Mouse (Mus musculus): ENCODE data around the gene Rnf144a. TPM values are rescaled to one million over a fixed set of nuclear protein-coding genes. Genes with fewer than 3 reads are reported as not detected.

Gene Rnf144a
- polyA plus RNA-seq, 1 experiment: 3.4 TPM

DNA sequence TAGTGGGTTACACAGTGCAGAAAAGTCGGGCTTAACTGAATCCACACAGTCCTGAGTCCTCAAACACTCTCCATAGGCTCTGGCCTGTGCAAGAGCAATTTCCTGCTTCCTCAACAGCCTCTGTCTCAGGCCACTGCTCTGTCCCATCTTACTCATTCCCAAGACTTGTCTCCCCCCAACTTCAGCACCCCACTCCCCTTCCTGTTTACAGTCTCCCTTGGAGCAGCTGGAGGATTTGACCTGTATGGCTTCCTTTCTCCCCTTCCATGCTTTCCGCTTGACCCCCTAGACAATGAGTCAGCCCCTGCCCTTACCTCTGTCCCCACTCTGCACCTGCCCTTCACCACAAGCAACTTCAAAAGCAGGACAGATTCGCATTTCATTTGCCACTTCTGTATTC lies 72.4 kb downstream of the Rnf144a start:
- no peak overlapping the region for H3K27ac ChIP-seq (ENCODE audit: insufficient read depth, low read depth, low read length)
- H3K4me3 ChIP-seq (ENCODE audit: low read depth, low read length): no peak overlapping the region
- TF ChIP-seq POLR2A (IDR thresholded peaks at IDR 0.05; ENCODE audit: low read depth, low read length) (no peak), CTCF (IDR thresholded peaks at IDR 0.05; ENCODE audit: extremely low read depth, insufficient read length, insufficient replicate concordance, low read depth, low read length) (no peak)
- no peaks in the 10 kb centered on the region for H3K36me3 ChIP-seq (ENCODE audit: control insufficient read depth, insufficient read depth, low read length)
- WGBS: 56% methylated on average over 3 of the region's 3 CpGs
- H3K27me3 ChIP-seq (ENCODE audit: control insufficient read depth, insufficient read depth, low read length): no peaks in the 10 kb centered on the region
- no peaks in the 10 kb centered on the region for H3K4me1 ChIP-seq (ENCODE audit: control insufficient read depth, insufficient read depth, insufficient read length, low read length)

DNA sequence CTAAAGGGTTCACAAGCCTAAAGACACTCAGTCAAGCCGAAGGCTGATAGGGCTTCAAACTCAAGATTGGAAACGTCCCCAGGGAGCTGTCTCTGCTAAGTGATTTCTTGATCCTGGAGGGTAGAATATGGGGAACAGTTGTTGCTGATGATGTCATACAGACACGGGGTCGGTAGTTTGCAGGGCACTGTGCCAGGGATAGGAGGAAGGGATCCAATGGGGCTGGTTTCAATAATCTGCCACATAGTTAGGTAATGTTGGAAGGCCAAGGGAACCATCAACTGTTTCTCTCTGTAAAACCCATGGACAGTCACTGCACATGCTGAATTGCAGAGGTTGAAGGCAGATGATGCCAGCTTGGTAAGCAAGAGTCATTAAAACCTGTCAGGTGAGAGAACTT lies 73.0 kb downstream of the Rnf144a start:
- TF ChIP-seq CTCF (IDR thresholded peaks at IDR 0.05; ENCODE audit: extremely low read depth, insufficient read length, insufficient replicate concordance, low read depth, low read length): no peak
- no peak for TF ChIP-seq POLR2A (IDR thresholded peaks at IDR 0.05; ENCODE audit: low read depth, low read length)
- no peak overlapping the region for H3K27ac ChIP-seq (ENCODE audit: insufficient read depth, low read depth, low read length)
- WGBS: 54% methylated on average over 4 of the region's 4 CpGs
- H3K36me3 ChIP-seq (ENCODE audit: control insufficient read depth, insufficient read depth, low read length): no peaks in the 10 kb centered on the region
- H3K27me3 ChIP-seq (ENCODE audit: control insufficient read depth, insufficient read depth, low read length): no peaks in the 10 kb centered on the region
- H3K4me3 ChIP-seq (ENCODE audit: low read depth, low read length): no peak overlapping the region
- no peaks in the 10 kb centered on the region for H3K4me1 ChIP-seq (ENCODE audit: control insufficient read depth, insufficient read depth, insufficient read length, low read length)

DNA sequence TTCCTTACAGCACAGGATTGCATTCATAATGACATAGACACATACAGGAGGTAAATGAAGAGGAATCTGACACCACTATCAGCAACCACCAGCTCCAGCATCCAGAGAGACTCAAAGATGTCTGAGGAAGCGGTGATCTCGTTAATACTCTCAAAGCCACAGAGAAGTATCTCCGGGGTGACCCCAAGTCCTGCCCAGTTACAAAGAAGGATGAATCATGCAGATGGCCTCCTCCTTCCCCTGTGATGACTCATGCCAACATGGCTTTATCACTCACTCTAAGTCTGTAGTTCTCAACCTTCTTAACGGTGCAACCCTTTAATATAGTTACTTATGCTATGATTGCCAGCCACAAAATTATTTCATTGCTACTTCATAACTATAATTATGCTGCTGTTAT lies 74.4 kb downstream of the Rnf144a start:
- 79% methylated on average over 4 of the region's 4 CpGs for WGBS
- Histone ChIP-seq H3K27ac (ENCODE audit: insufficient read depth, low read depth, low read length) (no peak overlapping the region), H3K36me3 (ENCODE audit: control insufficient read depth, insufficient read depth, low read length) (no peaks in the 10 kb centered on the region), H3K4me3 (ENCODE audit: low read depth, low read length) (no peak overlapping the region), H3K27me3 (ENCODE audit: control insufficient read depth, insufficient read depth, low read length) (no peaks in the 10 kb centered on the region), H3K4me1 (ENCODE audit: control insufficient read depth, insufficient read depth, insufficient read length, low read length) (no peaks in the 10 kb centered on the region)
- no peak for TF ChIP-seq POLR2A (IDR thresholded peaks at IDR 0.05; ENCODE audit: low read depth, low read length)
- TF ChIP-seq CTCF (IDR thresholded peaks at IDR 0.05; ENCODE audit: extremely low read depth, insufficient read length, insufficient replicate concordance, low read depth, low read length): no peak

DNA sequence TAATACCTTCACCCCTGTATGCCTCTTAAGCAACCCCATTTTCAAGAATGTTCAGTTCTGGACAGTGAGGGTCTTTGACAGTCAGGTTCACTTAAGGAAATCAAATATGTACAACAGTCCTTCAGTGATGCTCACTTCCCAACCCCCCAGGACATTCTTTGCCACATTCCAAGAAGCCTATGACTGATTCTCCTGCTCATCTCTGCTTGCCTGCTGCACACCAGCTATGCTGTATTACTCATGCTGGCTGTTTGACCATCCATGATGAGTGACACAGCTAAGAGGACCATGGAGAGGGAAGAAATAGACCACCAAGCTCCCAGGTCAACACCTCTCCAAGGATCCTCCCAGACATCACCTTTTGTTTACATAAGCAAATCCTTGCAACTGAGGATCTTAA lies 75.2 kb downstream of the Rnf144a start:
- H3K4me3 ChIP-seq (ENCODE audit: low read depth, low read length): no peak overlapping the region
- no peak for TF ChIP-seq POLR2A (IDR thresholded peaks at IDR 0.05; ENCODE audit: low read depth, low read length)
- no peak for TF ChIP-seq CTCF (IDR thresholded peaks at IDR 0.05; ENCODE audit: extremely low read depth, insufficient read length, insufficient replicate concordance, low read depth, low read length)
- no peaks in the 10 kb centered on the region for H3K36me3 ChIP-seq (ENCODE audit: control insufficient read depth, insufficient read depth, low read length)
- H3K27me3 ChIP-seq (ENCODE audit: control insufficient read depth, insufficient read depth, low read length): no peaks in the 10 kb centered on the region
- H3K27ac ChIP-seq (ENCODE audit: insufficient read depth, low read depth, low read length): no peak overlapping the region
- no peaks in the 10 kb centered on the region for H3K4me1 ChIP-seq (ENCODE audit: control insufficient read depth, insufficient read depth, insufficient read length, low read length)

DNA sequence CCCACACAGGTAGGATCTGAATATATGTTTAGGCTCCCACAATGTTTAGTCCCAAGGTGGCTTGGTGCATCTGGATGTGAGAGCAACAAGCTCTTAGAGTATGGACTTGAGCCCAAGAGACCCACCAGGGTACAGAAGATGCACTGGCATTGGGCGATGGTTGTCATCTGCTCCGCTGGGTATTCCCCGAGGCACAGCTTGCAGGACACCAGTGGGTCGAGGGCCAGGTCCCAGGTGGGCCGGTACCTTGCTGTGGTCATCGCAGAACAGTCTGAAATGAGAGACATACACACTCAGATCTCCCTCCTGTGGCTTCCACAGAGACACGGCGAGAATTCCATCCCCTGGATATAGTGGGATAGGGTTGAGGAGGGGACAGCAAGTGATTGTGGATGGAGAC lies 75.9 kb downstream of the Rnf144a start:
- no peak for TF ChIP-seq POLR2A (IDR thresholded peaks at IDR 0.05; ENCODE audit: low read depth, low read length)
- TF ChIP-seq CTCF (IDR thresholded peaks at IDR 0.05; ENCODE audit: extremely low read depth, insufficient read length, insufficient replicate concordance, low read depth, low read length): no peak
- Histone ChIP-seq H3K4me3 (ENCODE audit: low read depth, low read length) (no peak overlapping the region), H3K4me1 (ENCODE audit: control insufficient read depth, insufficient read depth, insufficient read length, low read length) (no peaks in the 10 kb centered on the region), H3K36me3 (ENCODE audit: control insufficient read depth, insufficient read depth, low read length) (no peaks in the 10 kb centered on the region), H3K27ac (ENCODE audit: insufficient read depth, low read depth, low read length) (no peak overlapping the region), H3K27me3 (ENCODE audit: control insufficient read depth, insufficient read depth, low read length) (no peaks in the 10 kb centered on the region)
- 82% methylated on average over 8 of the region's 8 CpGs for WGBS

DNA sequence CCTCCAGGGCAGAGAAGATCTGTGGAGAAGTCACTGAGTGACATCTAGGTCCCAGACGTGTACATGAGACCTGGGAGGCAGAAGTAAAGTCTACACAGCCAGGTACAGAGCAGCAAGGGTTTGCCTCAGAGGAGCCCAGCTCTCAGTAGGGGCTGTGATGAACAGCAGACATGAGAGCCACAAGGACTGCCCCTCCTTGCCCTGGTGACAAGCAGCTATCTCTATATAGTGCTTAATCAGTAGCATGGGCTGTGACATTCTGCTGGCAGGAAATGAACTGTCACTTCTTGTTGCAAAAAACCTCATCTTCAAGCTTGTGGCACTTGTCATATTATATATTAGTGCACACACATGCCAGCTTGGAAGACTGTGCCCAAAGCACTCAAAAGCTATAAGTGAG lies 81.4 kb downstream of the Rnf144a start:
- WGBS: 74% methylated on average over 1 of the region's 1 CpGs
- Histone ChIP-seq H3K27ac (ENCODE audit: insufficient read depth, low read depth, low read length) (no peak overlapping the region), H3K36me3 (ENCODE audit: control insufficient read depth, insufficient read depth, low read length) (no peaks in the 10 kb centered on the region), H3K4me1 (ENCODE audit: control insufficient read depth, insufficient read depth, insufficient read length, low read length) (peaks cover 4% of the 10 kb centered on the region; the same call in 1 of the 2 replicates), H3K4me3 (ENCODE audit: low read depth, low read length) (no peak overlapping the region), H3K27me3 (ENCODE audit: control insufficient read depth, insufficient read depth, low read length) (no peaks in the 10 kb centered on the region)
- no peak for TF ChIP-seq POLR2A (IDR thresholded peaks at IDR 0.05; ENCODE audit: low read depth, low read length)

DNA sequence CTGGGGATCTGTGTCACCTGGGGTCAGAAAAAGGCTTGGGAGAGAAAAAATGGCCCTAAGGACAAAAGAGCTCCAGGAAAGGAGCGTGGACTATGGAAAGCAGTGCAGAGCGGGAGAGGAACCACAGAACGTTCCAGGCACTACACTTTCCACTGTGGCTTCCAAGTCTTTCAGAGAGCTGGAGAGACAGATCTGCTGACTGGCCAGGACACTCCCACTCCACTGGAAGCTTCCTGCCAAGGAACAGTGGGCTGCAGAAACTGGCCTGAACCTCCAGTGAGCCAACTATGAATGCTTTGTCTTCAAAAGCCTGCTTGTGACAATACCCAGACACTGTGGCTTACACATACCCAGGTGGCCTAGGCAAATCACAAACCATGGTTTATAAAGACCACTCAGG lies 84.0 kb downstream of the Rnf144a start:
- TF ChIP-seq CTCF (IDR thresholded peaks at IDR 0.05; ENCODE audit: extremely low read depth, insufficient read length, insufficient replicate concordance, low read depth, low read length): no peak
- TF ChIP-seq POLR2A (IDR thresholded peaks at IDR 0.05; ENCODE audit: low read depth, low read length): no peak

DNA sequence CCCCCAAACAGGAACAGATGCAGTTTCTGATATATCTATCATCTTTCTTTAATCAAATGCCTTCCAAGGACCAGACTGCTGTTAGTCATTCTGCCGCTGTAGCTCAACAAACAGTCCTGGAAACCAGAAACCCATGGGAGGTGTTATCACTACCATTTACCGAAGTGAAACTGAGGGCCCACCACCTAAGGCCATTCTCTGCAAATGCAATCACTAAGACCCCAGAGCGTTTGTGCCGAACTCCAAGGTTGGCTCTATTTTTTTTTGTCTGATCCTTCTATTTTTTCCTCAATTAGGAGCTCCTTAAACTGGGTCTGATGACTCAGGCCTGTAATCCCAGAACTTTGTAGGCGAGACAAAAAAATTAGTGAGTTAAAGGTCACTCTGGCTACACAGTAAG lies 85.3 kb downstream of the Rnf144a start:
- no peaks in the 10 kb centered on the region for H3K36me3 ChIP-seq (ENCODE audit: control insufficient read depth, insufficient read depth, low read length)
- H3K27me3 ChIP-seq (ENCODE audit: control insufficient read depth, insufficient read depth, low read length): no peaks in the 10 kb centered on the region
- WGBS: 69% methylated on average over 5 of the region's 5 CpGs
- no peak overlapping the region for H3K4me3 ChIP-seq (ENCODE audit: low read depth, low read length)
- TF ChIP-seq CTCF (IDR thresholded peaks at IDR 0.05; ENCODE audit: extremely low read depth, insufficient read length, insufficient replicate concordance, low read depth, low read length) (no peak), POLR2A (IDR thresholded peaks at IDR 0.05; ENCODE audit: low read depth, low read length) (no peak)
- H3K27ac ChIP-seq (ENCODE audit: insufficient read depth, low read depth, low read length): no peak overlapping the region
- H3K4me1 ChIP-seq (ENCODE audit: control insufficient read depth, insufficient read depth, insufficient read length, low read length): peaks cover 4% of the 10 kb centered on the region; the same call in 1 of the 2 replicates

More for the DNA sequence above, 84.0 kb downstream of the Rnf144a start:
- Histone ChIP-seq H3K4me3 (ENCODE audit: low read depth, low read length) (no peak overlapping the region), H3K4me1 (ENCODE audit: control insufficient read depth, insufficient read depth, insufficient read length, low read length) (peaks cover 4% of the 10 kb centered on the region; the same call in 1 of the 2 replicates), H3K27ac (ENCODE audit: insufficient read depth, low read depth, low read length) (no peak overlapping the region), H3K27me3 (ENCODE audit: control insufficient read depth, insufficient read depth, low read length) (no peaks in the 10 kb centered on the region), H3K36me3 (ENCODE audit: control insufficient read depth, insufficient read depth, low read length) (no peaks in the 10 kb centered on the region)
- WGBS: 75% methylated on average over 3 of the region's 3 CpGs

Data from small intestine, adult 2 months (tissue).